Mouse (Mus musculus) embryonic stem cell, embryonic (primary cell): ENCODE measurements around the gene Nr2f6.

Experiments
- CTCF ChIA-PET, 4 experiments: fragments of 300-600 bp in 2 of 4; fragments of 350-600 bp in 2 of 4; sonication (Branson Sonifier 250); formaldehyde crosslinking; loops; one replicate each; lab custom pipeline; 2022; ENCODE audit warnings: inconsistent platforms in 2 of 4; lab: Charles Lee
- POLR2A ChIA-PET, 4 experiments: fragments of 300-600 bp in 2 of 4; fragments of 350-600 bp in 2 of 4; sonication (Branson Sonifier 250); formaldehyde crosslinking; loops; one replicate each; lab custom pipeline; 2022; ENCODE audit warnings: antibody characterized with exemption in 4 of 4, inconsistent platforms in 1 of 4; lab: Charles Lee

Nr2f6 gene

DNA sequence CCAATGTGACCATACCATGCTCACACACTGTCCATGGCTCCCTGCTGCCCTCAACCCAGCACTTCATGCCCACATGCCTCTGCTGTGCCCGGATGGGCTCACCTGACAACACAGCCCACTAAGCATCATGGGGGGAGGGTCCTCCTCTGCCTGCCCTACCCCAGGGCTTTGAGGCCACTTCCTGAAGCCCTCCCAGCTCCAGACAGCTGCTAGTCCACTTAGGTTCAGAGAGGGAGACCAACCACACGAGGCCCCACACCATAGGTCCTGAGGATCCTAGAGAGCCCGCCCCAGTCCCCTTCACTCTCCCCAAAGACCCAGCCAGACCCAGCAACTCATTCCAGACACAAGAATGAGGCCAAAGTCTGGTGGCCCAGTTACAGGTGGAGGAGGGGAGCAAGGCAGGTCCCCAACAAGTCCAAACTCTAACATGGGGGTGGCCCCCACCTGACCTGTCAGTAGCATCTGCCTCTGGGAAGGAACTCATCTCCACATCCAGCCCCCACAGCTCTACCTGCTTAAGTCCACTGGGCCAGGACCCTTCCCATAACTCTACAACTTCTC is 2.2 kb downstream of the Nr2f6 start:
- ChIA-PET CTCF (interaction anchor here in 1 of 4 experiments (1.4 kb wide), 1 partner anchor 17 kb away, joined by 3 read pairs; the partner anchor contains the start of gene Babam1), POLR2A (interaction anchor here in 2 of 4 experiments (1.0 to 2.8 kb wide), 7 partner anchors 8 to 128 kb away, joined by 3 to 12 read pairs (median 5); partner anchors contain the start of genes Babam1 (in 1 of the 2), Haus8 (in 1 of the 2), Mrpl34 (in 1 of the 2) and Myo9b (in 1 of the 2))

DNA sequence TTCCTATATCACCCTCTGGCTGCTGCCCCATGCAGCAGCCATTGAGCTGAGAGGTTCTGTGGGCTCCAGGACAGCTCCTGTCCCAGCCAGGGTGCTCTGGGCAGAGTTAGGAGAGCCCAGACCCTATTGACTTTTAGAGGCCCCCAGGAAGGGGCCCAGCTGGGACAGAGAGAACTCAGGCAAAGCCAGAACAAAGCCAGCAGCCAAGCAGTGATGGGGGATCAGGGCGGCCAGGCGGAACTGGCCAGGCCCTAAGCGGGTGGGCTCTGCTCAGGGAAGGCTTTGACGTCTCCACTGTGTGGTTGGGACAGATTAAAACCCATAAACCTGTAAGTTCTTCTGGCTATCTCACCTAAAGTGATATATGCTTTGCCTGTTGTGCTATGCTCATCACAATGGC is 2.8 kb downstream of the Nr2f6 start:
- CTCF ChIA-PET, result interaction anchor here in 1 of 4 experiments (0.6 kb wide), 2 partner anchors 14 to 23 kb away, joined by 3 read pairs; no protein-coding TSS in a partner anchor
- POLR2A ChIA-PET, result interaction anchor here in 2 of 4 experiments (0.7 to 2.7 kb wide), 8 partner anchors 9 to 107 kb away, joined by 3 to 12 read pairs (median 4); partner anchors contain the start of genes Ankle1 (in 2 of the 2), Babam1 (in 1 of the 2), Haus8 (in 1 of the 2) and Myo9b (in 1 of the 2)

DNA sequence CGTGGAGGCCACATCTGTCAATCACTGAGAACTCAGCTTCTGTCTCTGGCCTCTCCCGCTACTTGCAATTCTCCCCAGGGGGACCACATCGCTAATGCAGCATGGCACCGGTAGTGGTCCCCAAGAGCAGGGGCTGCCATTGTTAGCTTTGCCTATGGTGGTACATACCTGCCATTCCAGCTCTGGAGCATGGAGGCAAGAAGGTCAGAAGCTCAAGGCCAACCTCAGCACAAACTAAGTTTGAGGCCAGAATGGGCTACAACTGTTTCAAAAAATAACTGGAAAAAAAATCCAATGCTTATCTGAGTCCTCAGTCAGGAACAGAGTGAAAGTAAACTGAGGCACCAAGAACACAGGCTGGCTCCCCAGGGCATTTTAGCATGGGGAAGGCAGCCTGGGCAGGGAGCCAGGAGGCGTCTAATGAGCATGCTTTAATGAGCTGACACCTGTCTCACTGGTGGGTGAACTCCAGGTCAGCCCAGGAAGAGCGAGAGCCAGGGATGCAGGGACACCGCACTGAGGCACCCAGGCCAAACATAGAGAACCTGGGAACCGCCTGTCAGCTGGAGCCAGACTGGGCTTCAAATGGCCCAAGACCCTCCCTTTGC is 5.2 kb downstream of the Nr2f6 start:
- ChIA-PET CTCF (interaction anchor here in 3 of 4 experiments (0.5 to 2.8 kb wide), 6 partner anchors 9 to 505 kb away, joined by 3 to 25 read pairs (median 6); partner anchors contain the start of genes Ankle1 (in 1 of the 3), Mrpl34 (in 1 of the 3) and Use1 (in 1 of the 3)), POLR2A (interaction anchor here in 3 of 4 experiments (0.5 to 6.4 kb wide), 25 partner anchors 9 to 871 kb away, joined by 3 to 41 read pairs (median 3); partner anchors contain the start of genes Ankle1 (in 2 of the 3), Babam1 (in 2 of the 3), Mrpl34 (in 2 of the 3) and Use1 (in 2 of the 3))

DNA sequence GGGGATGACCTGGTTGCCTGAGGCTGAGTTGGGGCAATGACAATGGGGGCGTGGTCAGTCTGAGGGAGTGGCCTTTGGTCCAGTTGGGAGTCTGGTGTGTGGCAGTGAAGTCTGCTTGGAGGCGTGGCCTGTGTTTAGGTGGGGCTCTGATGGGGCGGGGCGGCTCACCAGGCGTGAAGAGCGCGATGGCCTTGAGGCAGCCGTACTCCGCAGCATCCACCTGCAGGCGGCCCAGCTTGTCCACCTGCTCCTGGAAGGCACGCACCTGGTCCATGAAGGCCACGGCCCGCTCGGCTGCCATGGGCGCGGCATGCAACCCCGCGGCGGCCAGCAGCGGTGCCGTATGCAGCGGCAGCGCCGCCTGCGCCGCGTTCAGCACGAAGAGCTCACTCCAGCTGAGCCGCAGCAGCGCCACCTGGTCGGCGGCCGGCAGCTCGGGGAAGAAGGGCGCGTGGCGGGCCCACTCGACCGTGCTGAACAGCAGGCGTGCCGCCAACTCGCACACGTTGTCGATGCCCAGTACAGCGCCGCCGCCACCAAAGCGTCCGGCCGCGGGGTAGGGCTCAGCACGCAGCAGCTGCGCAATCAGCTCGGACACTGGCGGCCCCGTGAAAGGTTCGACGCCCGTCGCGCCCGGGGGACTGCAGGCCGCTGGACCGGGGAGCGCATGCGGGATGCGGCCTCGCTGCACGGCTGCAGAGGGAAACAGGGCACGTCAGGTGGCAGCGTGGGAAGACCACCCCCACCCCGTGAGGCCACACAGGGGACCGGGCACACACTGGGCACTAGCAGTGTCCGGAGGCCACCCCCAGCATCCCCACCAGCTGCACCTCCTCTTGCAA is 6.0 kb downstream of the Nr2f6 start:
- CTCF ChIA-PET, result interaction anchor here in 3 of 4 experiments (0.5 to 2.8 kb wide), 7 partner anchors 9 to 504 kb away, joined by 3 to 25 read pairs (median 4); partner anchors contain the start of genes Ankle1 (in 1 of the 3), Mrpl34 (in 1 of the 3) and Use1 (in 1 of the 3)
- POLR2A ChIA-PET, result interaction anchor here in 3 of 4 experiments (0.5 to 6.4 kb wide), 31 partner anchors 9 to 870 kb away, joined by 3 to 41 read pairs (median 3); partner anchors contain the start of genes Ankle1 (in 3 of the 3), Babam1 (in 2 of the 3), Mrpl34 (in 2 of the 3) and Myo9b (in 2 of the 3)

DNA sequence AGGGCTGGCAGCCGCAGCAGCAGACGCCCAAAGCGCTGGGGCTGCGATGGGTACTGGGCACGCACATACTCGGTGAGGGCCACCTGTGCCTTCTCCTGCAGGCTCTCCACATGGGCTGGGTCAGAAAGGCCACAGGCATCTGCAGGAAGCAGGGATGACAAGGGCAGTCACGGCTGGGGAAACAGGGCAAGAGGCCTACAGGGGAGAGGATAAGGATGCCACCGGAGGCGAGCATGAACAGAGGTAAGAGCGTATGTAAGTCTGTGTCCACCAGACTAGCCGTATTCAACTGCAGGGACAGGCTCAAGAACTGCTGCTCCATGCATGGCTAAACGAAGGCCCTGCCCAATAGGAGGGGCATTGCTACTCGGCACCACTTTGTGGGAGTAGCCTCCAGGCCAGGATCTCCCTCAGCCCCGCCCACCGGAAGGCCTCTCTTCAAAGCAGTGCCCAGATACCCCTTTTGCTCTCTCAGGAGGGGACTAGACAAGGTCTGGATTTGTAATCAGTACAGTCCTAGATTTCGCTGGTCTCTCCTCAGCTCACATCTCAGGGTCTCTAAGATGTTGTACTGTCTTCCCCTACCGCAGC is 7.0 kb downstream of the Nr2f6 start:
- CTCF ChIA-PET, result interaction anchor here in 2 of 4 experiments (0.6 to 2.8 kb wide), 3 partner anchors 11 to 125 kb away, joined by 3 to 25 read pairs (median 3); no protein-coding TSS in a partner anchor
- POLR2A ChIA-PET, result interaction anchor here in 3 of 4 experiments (1.0 to 6.4 kb wide), 13 partner anchors 8 to 701 kb away, joined by 3 to 41 read pairs (median 6); partner anchors contain the start of genes Ankle1 (in 2 of the 3), Babam1 (in 1 of the 3), Haus8 (in 1 of the 3) and Jund (in 1 of the 3)

DNA sequence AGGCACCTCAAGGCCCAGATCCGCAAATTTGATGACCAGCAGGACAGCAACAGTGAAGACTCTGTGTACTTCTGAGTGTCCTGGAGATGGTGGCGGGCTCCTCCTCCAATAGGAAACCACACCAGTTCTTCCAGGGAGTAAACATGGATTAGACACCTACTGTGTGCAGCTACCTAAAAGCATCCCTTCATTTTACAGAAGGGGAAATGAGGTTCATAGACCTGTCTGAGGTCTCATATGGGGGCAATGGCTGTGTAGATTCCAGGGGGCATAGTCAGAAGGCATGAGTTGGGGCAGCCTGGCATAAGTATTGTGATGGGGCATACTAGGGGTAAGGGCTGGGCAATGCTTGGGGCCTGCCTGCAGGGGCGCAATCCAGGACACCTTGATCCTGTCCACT is 8.8 kb downstream of the Nr2f6 start:
- POLR2A ChIA-PET, result interaction anchor here in 3 of 4 experiments (0.8 to 6.4 kb wide), 13 partner anchors 8 to 482 kb away, joined by 3 to 41 read pairs (median 4); partner anchors contain the start of genes Ankle1 (in 2 of the 3), Nr2f6 (in 2 of the 3) and Mrpl34 (in 1 of the 3)
- CTCF ChIA-PET, result interaction anchor here in 3 of 4 experiments (0.5 to 3.2 kb wide), 6 partner anchors 9 to 147 kb away, joined by 3 to 19 read pairs (median 3); partner anchors contain the start of genes Ankle1 (in 2 of the 3) and Nr2f6 (in 1 of the 3)

DNA sequence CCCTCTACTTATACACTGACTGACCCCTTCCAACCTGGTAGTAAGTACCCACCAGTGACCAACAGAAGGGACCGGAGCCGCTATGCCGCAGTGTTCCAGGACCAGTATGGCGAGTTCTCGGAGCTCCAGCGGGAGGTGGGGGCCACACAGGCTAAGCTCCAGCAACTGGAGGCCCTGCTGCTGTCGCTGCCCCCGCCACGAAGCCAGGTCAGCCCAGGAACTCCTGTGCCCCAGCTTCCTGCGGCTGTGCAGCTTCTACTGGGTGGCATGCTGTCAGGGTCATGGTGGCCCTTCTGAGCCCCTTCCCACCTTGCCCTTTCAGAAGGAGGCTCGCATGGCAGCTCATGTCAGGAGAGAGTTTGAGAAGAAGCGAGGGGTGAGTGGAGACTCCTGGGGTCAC is 9.3 kb downstream of the Nr2f6 start:
- POLR2A ChIA-PET, result interaction anchor here (0.8 to 6.4 kb wide), 19 partner anchors 8 to 533 kb away, joined by 3 to 41 read pairs (median 4); partner anchors contain the start of genes Ankle1 (in 3 of the 4), Nr2f6 (in 2 of the 4), Arrdc2 (in 1 of the 4) and Mrpl34 (in 1 of the 4)
- CTCF ChIA-PET, result interaction anchor here (0.5 to 3.2 kb wide), 16 partner anchors 9 to 105 kb away, joined by 3 to 19 read pairs (median 4); partner anchors contain the start of genes Ankle1 (in 2 of the 4) and Nr2f6 (in 2 of the 4)

DNA sequence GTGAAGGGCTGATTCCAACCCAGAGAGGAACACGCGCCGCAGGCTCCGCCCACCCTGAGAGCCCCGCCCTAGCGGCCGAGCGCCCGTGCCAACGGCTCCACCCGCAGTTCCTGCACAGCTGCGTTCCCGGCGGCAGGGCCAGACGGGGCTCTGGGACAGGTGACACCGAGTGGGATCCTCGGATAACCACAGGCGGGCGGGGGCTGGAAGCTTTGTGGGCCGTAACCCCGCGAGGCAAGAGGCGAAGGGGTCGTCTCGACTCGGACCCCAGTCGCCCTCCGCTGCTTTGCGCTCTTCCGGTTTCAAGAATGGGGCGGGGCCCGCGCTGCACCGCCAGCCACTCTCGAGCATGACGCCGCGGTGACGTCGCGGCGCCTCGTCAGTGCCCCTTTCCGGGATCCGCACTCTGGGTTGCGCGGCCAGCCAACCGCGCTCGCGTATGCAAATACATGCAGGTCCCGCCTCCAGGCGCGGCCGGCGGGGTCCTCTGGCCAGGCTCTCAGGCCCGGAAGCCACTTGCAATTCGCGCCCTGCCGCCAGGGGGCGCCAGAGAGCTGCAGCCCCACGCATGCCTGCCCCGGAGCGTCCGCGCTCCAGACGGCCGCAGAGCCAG is 10.4 kb downstream of the Nr2f6 start, which contains the start of gene Ocel1:
TSS of gene Ocel1 (plus strand) at position 63 of the 613 bp plus-strand sequence.
- ChIA-PET POLR2A (interaction anchor here (0.6 to 6.4 kb wide), 25 partner anchors 9 to 532 kb away, joined by 3 to 41 read pairs (median 4); partner anchors contain the start of genes Ankle1 (in 2 of the 4), Nr2f6 (in 2 of the 4), Arrdc2 (in 1 of the 4) and Mrpl34 (in 1 of the 4)), CTCF (interaction anchor here (0.5 to 3.2 kb wide), 28 partner anchors 9 to 945 kb away, joined by 3 to 19 read pairs (median 3); partner anchors contain the start of genes Nr2f6 (in 2 of the 4), Ankle1 (in 1 of the 4), Gm3336 (in 1 of the 4) and Mrpl34 (in 1 of the 4))

DNA sequence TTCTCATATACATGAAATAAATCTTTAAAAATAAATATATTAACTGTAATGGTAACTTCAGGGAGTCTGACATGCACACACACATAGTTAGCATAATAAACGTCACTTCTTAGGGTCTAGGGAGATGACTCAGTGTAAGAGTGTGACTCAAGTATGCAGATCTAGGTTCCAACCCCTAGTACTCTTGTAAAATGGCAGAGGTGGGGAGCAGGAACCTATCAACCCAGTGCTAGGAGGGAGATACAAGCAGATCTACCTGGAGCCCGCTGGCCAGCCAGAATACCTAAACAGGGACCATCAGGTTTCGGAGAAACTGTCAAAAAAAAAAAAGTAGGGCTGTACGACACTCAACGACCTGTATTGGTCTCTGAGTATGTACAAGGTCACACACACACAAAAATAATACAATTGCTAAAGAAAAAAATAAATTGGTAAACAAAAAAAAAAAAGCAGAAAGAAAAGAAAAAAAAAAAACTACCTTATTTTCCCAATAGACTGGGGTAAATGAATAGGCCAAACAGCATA is 11.0 kb downstream of the Nr2f6 start:
- ChIA-PET POLR2A (interaction anchor here in 2 of 4 experiments (0.7 to 6.4 kb wide), 14 partner anchors 10 to 531 kb away, joined by 3 to 41 read pairs (median 6); partner anchors contain the start of genes Ankle1 (in 2 of the 2), Nr2f6 (in 2 of the 2) and Arrdc2 (in 1 of the 2)), CTCF (interaction anchor here in 3 of 4 experiments (0.5 to 3.2 kb wide), 11 partner anchors 10 to 648 kb away, joined by 3 to 19 read pairs (median 4); partner anchors contain the start of genes Nr2f6 (in 1 of the 3) and Rpl18a (in 1 of the 3))

DNA sequence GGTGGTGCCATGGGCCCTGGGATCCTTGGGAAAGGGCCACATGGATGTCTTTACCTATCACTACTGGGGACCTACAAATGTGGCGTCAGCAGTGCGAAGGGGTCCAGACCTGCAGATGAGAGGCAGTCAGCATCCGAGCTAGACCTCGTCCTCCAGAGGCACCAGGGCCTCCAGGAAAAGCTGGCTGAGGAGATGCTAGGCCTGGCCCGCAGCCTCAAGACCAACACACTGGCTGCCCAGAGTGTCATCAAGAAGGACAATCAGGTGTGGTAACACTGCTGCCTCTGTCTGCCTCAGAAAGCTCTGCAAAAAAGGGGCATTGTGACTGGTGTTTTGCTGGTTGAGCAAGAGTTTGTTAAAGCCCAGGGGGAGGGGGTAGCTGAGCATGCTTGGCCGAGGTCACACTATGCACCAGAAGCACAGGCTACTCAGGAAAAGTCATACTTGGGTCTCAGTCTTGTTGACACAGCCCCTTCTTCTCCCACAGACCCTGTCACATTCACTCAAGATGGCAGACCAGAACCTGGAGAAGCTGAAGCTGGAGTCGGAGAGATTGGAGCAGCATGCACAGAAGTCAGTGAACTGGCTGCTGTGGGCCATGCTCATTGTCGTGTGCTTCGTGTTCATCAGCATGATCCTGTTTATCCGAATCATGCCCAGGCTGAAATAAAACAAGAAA is 12.6 kb downstream of the Nr2f6 start:
- ChIA-PET POLR2A (interaction anchor here in 2 of 4 experiments (1.8 to 4.4 kb wide), 5 partner anchors 15 to 475 kb away, joined by 4 to 25 read pairs (median 16); partner anchors contain the start of genes Ankle1 (in 1 of the 2), Haus8 (in 1 of the 2) and Myo9b (in 1 of the 2)), CTCF (no interaction called here)

DNA sequence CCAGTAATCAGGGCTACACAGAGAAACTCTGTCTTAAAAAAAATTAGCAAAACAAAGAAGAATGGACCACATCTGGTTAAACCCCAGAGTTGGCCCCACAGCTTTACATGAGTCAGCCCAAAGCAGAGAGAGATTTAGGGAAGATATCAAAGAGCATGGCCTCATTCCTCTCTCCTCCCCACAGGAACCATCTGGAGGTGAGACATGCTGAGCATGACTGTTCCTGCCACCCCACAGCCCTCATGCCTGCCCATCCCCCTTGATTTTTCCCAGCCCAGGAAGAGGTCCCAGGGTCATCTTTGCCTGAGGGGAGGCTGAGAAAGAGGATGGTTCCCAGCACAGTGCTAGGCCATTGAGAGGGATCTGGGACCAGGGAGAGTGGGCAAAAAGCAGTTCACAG is 13.4 kb downstream of the Nr2f6 start:
- POLR2A ChIA-PET, result interaction anchor here in 2 of 4 experiments (0.6 to 4.4 kb wide), 14 partner anchors 8 to 529 kb away, joined by 3 to 25 read pairs (median 9); partner anchors contain the start of genes Arrdc2 (in 2 of the 2), Ankle1 (in 1 of the 2), Babam1 (in 1 of the 2) and Haus8 (in 1 of the 2)
- CTCF ChIA-PET, result interaction anchor here in 1 of 4 experiments (1.5 to 2.4 kb wide), 3 partner anchors 8 to 151 kb away, joined by 3 to 8 read pairs (median 5); partner anchors contain the start of gene Myo9b

DNA sequence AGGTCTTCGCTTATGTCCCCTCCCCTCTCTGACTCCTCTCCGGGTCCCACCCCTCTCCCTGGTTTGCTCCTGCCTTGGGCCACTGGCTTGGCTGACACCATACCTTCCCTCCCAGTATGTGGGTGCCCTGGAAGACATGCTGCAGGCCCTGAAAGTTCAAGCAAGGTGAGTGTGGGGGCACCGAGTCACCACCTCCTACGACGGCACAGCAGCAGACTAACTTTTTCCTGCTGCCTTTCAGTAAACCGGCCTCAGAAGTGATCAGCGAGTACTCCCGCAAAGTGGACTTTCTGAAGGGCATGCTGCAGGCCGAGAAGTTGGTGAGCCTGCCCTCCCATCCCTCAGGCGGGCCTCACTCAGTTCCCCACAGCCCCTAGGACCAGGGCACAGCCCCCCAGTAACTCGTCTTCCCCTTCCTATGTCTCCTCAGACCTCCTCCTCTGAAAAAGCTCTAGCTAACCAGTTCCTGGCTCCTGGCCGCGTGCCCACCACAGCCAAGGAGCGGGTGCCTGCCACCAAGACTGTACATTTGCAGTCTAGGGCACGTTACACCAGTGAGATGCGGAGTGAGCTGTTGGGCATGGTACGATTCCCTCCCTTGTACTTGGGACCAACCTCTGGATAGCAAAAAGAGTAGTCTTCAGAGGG is 14.1 kb downstream of the Nr2f6 start:
- ChIA-PET CTCF (interaction anchor here in 1 of 4 experiments (1.3 to 2.4 kb wide), 4 partner anchors 9 to 151 kb away, joined by 3 to 8 read pairs (median 4); partner anchors contain the start of gene Myo9b), POLR2A (interaction anchor here in 3 of 4 experiments (0.6 to 4.4 kb wide), 42 partner anchors 8 to 717 kb away, joined by 3 to 25 read pairs (median 4); partner anchors contain the start of genes Ankle1 (in 2 of the 3), Arrdc2 (in 2 of the 3), Babam1 (in 2 of the 3) and Map1s (in 2 of the 3))

DNA sequence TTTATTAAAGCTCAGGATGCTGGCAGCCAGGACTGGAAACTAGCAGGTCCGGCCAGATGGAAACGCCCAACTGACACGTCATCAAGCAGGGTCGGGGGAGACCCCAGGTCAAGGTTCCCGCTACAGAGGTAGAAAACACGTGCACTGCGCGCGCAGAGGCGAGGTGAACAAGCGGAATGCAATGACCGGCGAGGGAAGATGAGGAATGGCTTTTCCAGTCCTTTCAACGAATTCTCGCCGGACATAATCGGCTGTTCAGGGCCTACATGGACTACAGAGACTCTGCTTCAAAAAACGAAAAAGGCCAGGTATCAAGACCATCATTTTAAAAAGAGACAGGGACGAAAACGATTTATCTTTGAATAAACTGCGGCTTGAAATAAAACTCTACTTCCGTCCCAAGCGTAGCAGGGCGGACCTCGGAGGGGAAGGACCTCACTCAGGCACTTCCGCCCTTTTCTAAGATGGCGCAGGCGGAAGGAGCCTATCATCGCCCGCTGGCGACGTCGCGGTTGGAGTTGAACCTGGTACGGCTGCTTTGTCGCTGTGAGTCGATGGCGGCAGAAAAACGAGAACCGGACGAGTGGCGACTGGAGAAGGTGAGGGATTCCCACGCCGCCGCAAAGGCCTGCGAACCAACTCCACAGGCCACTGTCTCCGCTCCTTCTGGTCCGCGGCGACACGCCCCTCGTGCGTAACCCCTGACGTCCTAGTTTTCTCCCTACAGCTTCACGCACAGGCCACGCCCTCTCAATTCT is 14.8 kb downstream of the Nr2f6 start, which contains the start of gene Use1:
TSS of gene Use1 (plus strand) at position 78 of the 758 bp plus-strand sequence.
- POLR2A ChIA-PET, result interaction anchor here in 3 of 4 experiments (0.6 to 4.4 kb wide), 54 partner anchors 8 to 717 kb away, joined by 3 to 25 read pairs (median 4); partner anchors contain the start of genes Ankle1 (in 2 of the 3), Jund (in 2 of the 3), Map1s (in 2 of the 3) and Abhd8 (in 1 of the 3)

More for the DNA sequence above, 14.8 kb downstream of the Nr2f6 start, which contains the start of gene Use1:
- CTCF ChIA-PET, result interaction anchor here in 3 of 4 experiments (1.1 to 2.4 kb wide), 6 partner anchors 9 to 152 kb away, joined by 3 to 8 read pairs (median 4); partner anchors contain the start of gene Myo9b (in 1 of the 3)
